Mouse (Mus musculus) lung, adult 2 months (tissue): ENCODE measurements around the gene Prpf4. TPM values are rescaled to one million over a fixed set of nuclear protein-coding genes. Genes with fewer than 3 reads are reported as not detected.

Source experiments
- DNase-seq: peaks from one replicate; pipeline ENCODE4 v3.0.0; 2022
- H3K4me1 ChIP-seq: fragments of 200-500 bp; 2 replicates; pipeline ENCODE4 v1.6.1; 2011; ENCODE audit warnings: low read length; ENCODE audit not compliant: control insufficient read depth, insufficient read depth
- H3K4me3 ChIP-seq: fragments of 200-500 bp; replicated peaks from 2 replicates; pipeline ENCODE3; 2011; ENCODE audit warnings: low read depth, mild to moderate bottlenecking, control low read depth, low read length; ENCODE audit errors: extremely low read depth
- CTCF ChIP-seq: fragments of 200-500 bp; IDR thresholded peaks from 2 replicates; pipeline ENCODE4 v1.5.1; 2011; ENCODE audit warnings: mild to moderate bottlenecking, low read length, control low read depth; ENCODE audit not compliant: insufficient read depth
- POLR2A ChIP-seq: fragments of 200-500 bp; IDR thresholded peaks from 2 replicates; pipeline ENCODE4 v1.6.1; 2011; ENCODE audit warnings: low read depth, mild to moderate bottlenecking, control low read depth, low read length, borderline replicate concordance; ENCODE audit errors: extremely low read depth
- WGBS: fragments of 180-500 bp; shearing (Covaris S2); methylation state at CpG from one replicate; pipeline ENCODE4 v1.1.7; 2018; 5-methylcytosine and 5-hydroxymethylcytosine counted together
- polyA plus RNA-seq: library from polyadenylated mRNA; depleted of rRNA; stranded (reverse); fragments of >200 nt; gene quantifications from 2 replicates; pipeline ENCODE4 v1.2.3, GENCODE M21; 2012

The Prpf4 gene
- polyA plus RNA-seq, 1 experiment = 7.9 TPM

GRCm38 (mm10) chr4:62384159-62384558 is 24.4 kb upstream of the Prpf4 start:
- no peak for DNase-seq
- no peak overlapping the region for H3K4me3 ChIP-seq
- TF ChIP-seq POLR2A (no peak), CTCF (no peak)
- no peaks in the 10 kb centered on the region for H3K4me1 ChIP-seq
- WGBS = 67% methylated on average over 1 of the region's 1 CpGs

GRCm38 (mm10) chr4:62385439-62385838 is 23.2 kb upstream of the Prpf4 start:
- Histone ChIP-seq H3K4me1 (no peaks in the 10 kb centered on the region), H3K4me3 (no peak overlapping the region)
- TF ChIP-seq POLR2A (no peak), CTCF (no peak)
- no peak for DNase-seq
- WGBS = 92% methylated on average over 7 of the region's 7 CpGs

GRCm38 (mm10) chr4:62389592-62390512 is 18.7 kb upstream of the Prpf4 start:
- Histone ChIP-seq H3K4me1 (no peaks in the 10 kb centered on the region), H3K4me3 (no peak overlapping the region)
- TF ChIP-seq CTCF (no peak), POLR2A (no peak)
- WGBS = 71% methylated on average over 5 of the region's 5 CpGs
- no peak for DNase-seq

GRCm38 (mm10) chr4:62391892-62392291 is 16.7 kb upstream of the Prpf4 start:
- 75% methylated on average over 7 of the region's 7 CpGs for WGBS
- Histone ChIP-seq H3K4me1 (peaks cover 5% of the 10 kb centered on the region; the same call in 1 of the 2 replicates), H3K4me3 (no peak overlapping the region)
- no peak for TF ChIP-seq CTCF
- no peak for TF ChIP-seq POLR2A
- DNase-seq = no peak

DNA sequence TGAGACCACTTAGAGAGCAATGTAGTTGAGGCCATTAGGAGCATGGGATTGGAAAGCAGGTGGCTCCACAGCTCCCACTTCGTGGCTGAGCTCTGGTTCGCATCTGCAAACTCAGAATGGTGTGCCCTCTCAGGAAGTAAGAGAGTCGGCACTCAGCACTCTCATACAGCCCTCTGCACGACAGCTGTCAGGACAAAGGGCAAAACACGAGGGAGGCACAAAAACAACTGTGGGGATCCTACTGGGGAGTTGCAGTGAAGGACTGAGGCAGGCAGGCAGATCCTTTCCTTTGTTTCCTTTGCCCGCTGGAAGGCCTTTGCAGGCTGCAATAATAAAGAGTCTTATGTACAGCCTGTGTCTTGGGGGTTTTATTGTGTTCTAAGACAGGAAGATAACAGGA is 15.1 kb upstream of the Prpf4 start:
- TF ChIP-seq POLR2A = no peak
- TF ChIP-seq CTCF = no peak
- 77% methylated on average over 6 of the region's 6 CpGs for WGBS
- Histone ChIP-seq H3K4me3 (no peak overlapping the region), H3K4me1 (peaks cover 5% of the 10 kb centered on the region; the same call in 1 of the 2 replicates)
- DNase-seq = no peak

DNA sequence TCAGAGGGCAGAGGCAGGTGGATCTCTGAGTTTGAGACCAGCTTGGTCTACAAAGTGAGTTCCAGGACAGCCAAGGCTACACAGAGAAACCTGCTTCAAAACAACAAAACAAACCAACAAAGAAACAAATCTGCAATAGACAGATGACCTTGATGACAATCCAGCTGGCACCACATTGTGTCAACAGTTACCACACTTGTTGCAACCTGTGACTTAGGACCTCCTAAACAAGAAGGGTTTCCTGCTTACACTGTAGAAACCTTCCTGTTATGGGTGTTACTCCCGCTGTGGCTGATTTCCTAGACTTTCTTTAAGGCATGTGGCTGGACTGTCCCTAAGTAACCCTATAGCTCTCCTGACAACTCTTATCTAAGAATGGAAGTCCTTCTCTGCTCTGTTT is 12.8 kb upstream of the Prpf4 start:
- TF ChIP-seq CTCF (no peak), POLR2A (no peak)
- 49% methylated on average over 1 of the region's 1 CpGs for WGBS
- DNase-seq = no peak
- Histone ChIP-seq H3K4me3 (no peak overlapping the region), H3K4me1 (peaks cover 5% of the 10 kb centered on the region; the same call in 1 of the 2 replicates)

- TF ChIP-seq POLR2A = no peak
- no peak for TF ChIP-seq CTCF
- Histone ChIP-seq H3K4me1 (peaks cover 5% of the 10 kb centered on the region; the same call in 1 of the 2 replicates), H3K4me3 (no peak overlapping the region)
- WGBS = 51% methylated on average over 4 of the region's 4 CpGs
- DNase-seq = no peak
Measured at GRCm38 (mm10) chr4:62397616-62398365, 10.8 kb upstream of the Prpf4 start.

- TF ChIP-seq POLR2A (no peak), CTCF (no peak)
- no peak overlapping the region for H3K4me3 ChIP-seq
- H3K4me1 ChIP-seq = peaks cover 5% of the 10 kb centered on the region; the same call in 1 of the 2 replicates
- WGBS = 65% methylated on average over 3 of the region's 3 CpGs
- DNase-seq = no peak
Measured at GRCm38 (mm10) chr4:62398956-62399355, 9.6 kb upstream of the Prpf4 start.

DNA sequence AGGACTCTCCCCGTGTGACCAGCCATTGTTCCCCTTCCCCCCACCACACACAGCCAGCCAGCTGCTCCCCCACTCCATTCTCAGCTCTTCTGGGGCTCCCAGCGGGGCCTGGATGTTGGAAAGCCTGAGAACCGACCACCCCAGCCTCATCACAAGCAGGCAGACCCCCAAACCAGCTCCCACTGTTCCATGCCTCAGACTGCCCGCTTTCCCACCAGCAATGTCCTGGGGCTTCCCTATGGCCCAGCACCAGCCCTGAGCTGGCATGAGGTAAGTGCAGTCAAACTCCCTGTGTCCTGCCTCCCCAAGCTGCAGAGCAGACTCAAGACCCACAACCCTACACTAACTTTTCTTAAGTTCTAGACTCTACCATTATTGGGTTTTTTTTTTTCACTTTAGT is 2.5 kb upstream of the Prpf4 start:
- no peak for DNase-seq
- 0 out of 2 replicates have a peak, but pooled peaks cover 2% of the 10 kb centered on the region for H3K4me1 ChIP-seq
- no peak overlapping the region for H3K4me3 ChIP-seq
- WGBS = 81% methylated on average over 4 of the region's 4 CpGs
- TF ChIP-seq POLR2A (no peak), CTCF (no peak)
